Mouse (Mus musculus) thymus, postnatal 10 days (tissue): ENCODE data around the gene Gm20458.

Experiments used
- DNase-seq, 2 experiments: peaks; one replicate each; pipeline ENCODE4 v3.0.0; 2021; ENCODE audit warnings: low spot score in 2 of 2

Gene Gm20458

DNA sequence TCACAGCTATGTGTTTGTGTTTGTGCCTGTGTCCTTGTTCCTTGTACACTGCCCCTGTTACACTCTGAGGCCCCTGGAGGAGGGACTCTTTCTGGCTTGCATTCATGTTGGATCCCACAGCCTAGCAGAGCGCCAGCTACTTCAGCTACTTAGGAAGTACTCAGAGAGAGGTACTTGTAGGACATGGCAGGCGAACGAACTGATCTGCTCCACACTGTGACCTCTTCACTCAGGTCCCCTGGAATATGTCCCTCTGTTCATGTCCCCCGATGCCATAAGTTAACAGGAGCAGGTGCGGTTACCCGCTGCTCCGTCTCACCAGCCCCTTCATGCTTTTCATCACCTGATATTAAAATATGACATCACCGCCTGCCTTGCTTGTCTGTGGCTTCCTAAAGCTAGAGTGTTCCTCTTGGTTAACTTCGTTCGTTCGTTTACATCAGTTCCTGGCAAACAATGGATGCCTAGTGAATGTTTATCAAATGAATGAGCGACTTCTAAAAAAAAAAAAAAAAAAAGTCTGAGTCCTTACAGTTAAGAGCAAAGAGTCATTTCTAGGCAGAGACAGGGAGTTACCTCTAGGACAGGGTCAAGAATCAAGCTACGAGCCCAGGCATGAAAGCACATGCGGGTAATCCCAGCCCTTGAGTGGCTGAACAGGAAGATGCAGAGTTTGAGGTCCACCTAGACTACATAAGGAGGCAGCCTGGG lies 7.6 kb upstream of the Gm20458 start:
- no peak for DNase-seq

DNA sequence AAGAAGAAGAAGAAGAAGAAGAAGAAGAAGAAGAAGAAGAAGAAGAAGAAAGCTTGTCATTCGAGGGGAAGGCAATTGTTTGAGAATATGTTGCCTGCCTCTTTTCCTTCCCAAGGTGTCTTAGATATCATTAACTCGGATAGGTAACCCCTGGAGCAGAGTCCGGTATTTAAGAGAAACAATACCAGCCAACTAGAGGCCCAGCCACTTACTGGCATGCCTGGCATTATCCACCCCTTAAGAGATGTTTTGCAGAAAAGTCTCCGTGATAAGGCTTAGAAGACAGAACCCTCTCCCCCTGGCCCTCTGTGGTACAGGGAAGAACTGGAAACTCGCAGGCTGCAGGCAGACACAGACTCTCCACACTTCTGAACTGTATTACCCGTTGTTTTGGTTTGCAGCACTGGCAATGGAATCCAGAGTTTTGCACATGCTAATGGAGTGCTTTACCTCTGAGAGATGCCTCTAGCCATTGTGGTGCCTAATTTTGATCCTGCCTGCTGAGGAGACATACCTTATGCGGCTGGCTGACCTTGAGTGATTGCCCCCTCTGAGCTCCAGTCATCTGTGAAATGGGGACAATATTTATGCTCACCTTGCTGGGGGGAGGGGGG lies 6.8 kb upstream of the Gm20458 start:
- DNase-seq, result no peak

DNA sequence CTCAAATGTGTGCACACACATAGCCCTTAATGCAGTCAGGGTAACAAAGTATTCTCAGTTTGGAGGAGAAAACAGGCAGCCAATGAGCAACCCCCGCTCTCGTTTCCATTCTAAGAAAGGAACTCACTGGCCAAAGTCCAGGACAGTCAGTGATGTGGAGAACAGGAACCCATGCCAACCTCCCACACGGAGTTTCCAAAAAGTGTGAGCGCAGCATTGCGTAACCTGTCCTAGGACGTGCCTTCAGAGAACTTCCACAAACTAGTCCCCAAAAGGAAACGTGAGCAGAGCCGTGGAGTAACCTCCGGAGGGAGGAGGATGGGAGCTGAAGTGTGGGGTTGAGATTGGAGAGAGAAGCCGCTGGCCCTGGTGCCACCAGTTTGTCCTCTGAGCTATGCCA lies 5.9 kb upstream of the Gm20458 start:
- no peak for DNase-seq

GRCm38 (mm10) chr2:164455421-164456190 lies 5.2 kb upstream of the Gm20458 start:
- no peak for DNase-seq

DNA sequence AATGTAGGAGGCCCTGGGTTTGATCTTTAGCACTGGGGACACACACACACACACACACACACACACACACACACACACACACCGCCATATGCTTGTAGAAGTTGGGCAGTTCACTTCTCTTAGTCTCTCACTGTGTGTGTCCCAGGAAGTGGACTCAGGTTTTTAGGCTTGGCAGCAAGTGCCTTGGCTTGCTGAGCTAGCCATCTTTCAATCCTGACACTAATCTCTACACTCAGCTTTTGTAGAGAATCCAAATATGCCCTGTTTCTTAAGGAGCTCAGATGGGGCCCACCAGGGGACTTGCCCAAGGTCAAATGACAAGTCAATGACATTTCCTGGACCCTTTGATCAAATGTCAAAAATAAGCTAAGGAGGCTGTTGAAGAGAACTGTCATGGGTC lies 4.4 kb upstream of the Gm20458 start:
- no peak for DNase-seq

DNA sequence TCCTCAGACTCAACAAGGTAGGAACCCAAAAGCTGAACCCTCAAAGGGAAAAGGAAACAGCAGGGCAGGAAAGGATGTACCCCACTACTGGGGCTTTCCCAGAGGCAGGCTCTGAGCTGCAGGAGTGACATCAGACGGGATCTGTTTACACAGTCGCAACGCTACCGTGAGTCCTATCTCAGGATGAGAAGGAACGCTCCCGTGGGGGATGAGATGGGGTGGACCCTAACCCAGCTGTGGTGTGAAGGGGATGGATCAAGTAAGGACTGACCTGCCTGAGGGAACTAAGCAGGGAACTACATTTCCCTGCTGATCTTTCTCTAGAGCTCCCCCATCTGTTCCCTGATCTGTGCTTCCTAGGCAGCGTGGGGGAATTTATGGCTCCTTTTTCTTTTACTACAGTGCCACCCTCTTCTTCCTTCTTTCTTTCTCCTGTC lies 3.9 kb upstream of the Gm20458 start, which contains the start of gene Sys1:
Sys1 (plus strand) TSS at position 101 of the 437 bp plus-strand sequence.
- no peak for DNase-seq

- DNase-seq, result no peak
Observed at GRCm38 (mm10) chr2:164457942-164458341, 2.8 kb upstream of the Gm20458 start.

- DNase-seq, result no peak
Observed at GRCm38 (mm10) chr2:164458535-164458934, 2.2 kb upstream of the Gm20458 start.

DNA sequence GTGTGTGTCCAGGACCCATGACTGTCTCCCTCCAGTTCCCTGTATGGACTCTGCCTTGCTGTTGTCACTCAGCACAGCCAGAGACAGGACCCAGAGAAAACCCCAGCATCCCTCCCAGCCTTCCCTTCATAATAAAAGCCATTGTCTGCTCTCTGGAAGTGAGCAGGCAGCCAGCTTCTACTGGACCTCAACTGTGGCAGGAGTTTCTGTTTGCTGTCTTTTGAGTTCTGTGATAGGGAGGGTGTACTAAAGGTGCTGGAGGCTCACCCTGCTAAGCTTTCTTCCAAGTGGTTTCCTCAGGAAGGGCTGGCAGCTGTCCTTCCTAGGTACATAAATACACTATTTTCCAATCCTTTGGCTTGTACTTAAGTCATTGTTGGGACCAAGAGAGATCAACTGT lies 4.4 kb downstream of the Gm20458 start:
- no peak for DNase-seq

DNA sequence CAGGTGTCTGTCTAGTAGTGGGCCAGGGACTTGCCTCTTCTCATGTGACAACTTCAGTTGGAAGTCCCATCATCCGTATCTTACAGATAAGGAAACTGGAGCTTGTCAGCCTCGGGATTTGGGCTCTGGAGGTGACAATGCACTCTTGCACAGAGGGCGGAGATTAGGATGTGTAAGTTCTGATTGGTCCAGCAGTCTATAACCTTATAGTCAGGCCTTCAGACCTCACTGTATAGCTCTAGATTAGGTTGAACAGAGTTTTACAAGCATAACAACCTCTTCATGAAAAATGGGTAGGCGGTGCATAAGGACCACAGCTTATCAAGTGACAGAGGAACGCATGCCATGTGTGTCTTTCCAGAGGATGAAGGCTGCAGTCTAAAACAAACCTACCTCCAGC lies 6.0 kb downstream of the Gm20458 start:
- DNase-seq, result no peak

DNA sequence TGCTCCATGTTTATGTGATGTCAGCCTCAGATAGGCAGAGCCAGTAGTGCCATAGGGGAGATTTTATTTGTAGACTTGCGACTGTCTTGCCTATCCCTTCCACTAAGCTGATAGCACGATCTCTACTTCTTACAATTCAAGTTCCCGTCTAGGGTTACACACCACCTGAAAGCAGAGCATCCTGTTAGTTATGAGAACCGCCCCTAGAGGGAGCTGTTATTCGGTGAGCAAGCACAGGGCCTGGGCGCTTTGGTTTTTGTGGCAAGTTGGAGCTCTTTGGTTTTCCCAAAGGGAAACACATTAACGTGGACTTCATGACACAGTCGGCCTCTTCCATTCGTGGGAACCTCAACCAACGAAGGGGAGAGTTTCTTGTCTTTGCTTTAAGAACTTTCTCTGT lies 9.5 kb downstream of the Gm20458 start:
- DNase-seq, result peak; percentile 21 to 66

DNA sequence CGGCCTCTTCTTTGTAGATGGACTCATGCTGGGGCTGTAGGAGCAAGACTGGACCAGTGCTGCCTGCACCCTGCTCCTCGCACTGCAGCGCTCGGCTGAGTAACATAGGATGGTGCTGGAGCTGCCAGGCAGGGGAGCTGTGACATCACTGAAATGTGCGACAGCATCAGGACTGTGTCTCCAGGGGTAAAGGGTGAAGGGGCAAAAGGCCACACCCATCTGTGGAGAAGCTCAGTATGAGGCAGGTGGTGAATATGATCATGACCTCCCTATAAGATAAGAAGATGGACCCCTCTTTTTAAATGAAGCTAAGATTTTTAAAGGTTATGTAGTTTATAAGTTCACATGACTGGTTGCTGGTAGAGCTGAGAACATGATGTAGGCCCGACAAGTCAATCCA lies 12.9 kb downstream of the Gm20458 start, which contains the start of gene Trp53tg5:
Trp53tg5 (minus strand) TSS at position 101 of the 400 bp plus-strand sequence.
- DNase-seq, result no peak

DNA sequence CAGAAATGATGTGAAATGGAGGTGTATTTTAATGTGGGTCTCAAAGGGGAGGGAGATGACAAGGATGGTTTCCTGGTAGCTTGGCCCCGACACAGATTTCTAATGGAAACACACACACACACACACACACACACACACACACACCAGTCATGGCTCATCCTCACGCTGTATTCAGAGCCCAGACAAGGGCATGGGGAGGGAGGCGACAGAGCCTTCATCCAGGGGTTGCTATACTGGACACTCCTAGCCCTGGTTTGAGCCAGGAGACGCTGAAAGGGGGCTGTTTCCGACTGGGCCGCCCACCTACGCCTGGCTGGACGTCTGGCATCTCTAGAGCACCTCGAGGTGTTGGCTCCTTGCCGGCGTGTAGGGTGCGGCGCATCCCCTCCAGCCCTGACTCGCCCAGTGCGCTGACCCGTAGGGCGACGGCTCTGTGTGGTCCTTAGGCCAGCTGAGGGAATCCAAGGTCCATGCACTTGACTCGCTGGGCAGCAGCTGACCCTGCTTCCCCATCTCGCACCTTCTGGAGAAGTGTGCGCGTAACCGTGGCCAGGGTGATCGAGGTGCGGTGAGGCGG lies 25.0 kb downstream of the Gm20458 start, which contains the start of gene Dbndd2:
Dbndd2 (plus strand) TSS at position 426 of the 577 bp plus-strand sequence.
- DNase-seq, result no peak

DNA sequence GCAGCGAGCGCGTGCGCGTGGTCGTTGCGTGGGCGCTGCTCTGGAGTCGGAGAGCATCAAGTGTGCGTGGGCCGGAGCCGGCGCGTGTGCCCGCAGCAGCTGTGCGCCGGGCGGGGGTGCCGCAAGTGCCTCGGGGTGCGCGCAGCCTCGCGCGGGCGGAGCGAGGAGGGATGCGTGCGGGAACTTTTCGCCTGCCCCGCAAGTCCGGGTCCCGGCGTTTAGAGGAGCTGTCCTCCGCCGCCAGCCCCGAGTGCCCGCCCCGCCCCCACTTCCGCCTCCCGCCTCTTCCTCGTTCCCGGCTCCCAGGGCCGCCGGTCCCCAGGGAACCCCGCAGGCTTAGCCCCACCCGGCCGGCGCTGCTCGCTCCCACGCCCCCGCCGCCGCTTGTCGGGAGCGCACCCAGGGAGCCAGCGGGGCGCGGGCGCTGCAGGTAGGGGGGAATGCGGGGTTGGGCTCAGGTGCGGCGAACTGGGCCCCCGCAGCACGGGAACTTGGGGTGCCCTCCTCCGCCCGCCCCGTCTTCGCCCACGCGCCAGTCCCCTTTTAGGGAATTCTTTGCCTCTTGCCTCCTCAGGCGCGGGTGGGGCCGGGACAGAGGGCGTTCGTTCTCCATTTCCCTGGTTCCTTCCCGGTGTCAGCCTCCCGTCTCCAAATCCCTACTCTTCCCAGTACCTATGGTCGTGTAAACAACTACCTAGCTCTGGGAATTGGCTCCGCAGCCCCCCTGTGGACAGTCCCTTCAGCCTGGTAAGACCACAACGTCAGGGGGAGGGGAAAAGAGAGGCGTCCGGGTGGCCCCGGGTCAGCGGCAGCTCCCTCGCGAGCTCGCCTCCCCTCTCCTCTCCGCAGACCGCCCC lies 25.7 kb downstream of the Gm20458 start:
- no peak for DNase-seq

DNA sequence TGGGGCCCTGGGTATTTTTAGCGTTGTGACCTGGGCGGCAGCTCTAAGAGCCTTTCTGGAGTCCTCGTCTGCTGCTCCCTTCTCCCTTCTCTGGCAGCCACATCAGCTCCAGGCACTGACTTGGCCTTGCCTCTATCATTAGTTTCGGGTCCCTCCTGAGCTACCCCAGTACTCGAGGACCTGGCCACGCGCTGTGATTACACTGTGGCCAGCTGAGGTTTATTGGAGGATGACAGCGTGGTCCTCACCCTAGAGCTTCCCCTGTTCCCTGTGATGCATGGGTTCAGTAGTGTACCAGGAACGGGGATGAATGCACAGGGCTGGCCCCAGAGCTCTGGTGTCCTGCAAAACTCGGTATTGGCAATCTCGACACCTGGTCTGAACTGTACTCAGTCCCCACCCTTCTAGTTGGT lies 26.4 kb downstream of the Gm20458 start:
- DNase-seq, result no peak

- DNase-seq, result no peak
Observed at GRCm38 (mm10) chr2:164487812-164488211, 27.0 kb downstream of the Gm20458 start.

DNA sequence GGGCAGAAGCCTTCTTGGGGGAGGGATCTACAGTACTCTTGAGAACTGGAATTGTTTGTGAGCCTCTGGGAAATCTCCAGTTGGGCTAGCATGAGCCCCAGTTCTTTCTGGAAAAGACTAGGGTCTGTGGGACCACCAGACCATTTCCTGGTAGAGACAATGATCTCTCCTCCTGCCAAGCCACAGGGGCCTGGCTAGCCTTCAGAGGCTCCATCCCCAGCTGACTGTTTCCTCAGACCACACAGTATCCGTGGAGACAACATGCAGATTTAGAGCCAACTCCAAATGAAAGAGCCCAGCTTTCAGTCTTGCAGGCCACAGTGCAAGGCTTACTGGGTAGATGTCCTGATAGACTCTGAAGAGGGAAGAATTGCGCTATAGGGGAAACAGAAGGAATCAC lies 33.4 kb downstream of the Gm20458 start:
- DNase-seq, result no peak

- DNase-seq, result no peak
Observed at GRCm38 (mm10) chr2:164496331-164496730, 35.6 kb downstream of the Gm20458 start.

GRCm38 (mm10) chr2:164496847-164497690 lies 36.3 kb downstream of the Gm20458 start, which contains the start of gene Pigt:
Pigt (plus strand) TSS chr2:164497520.
- peak; percentile 78 to 82 for DNase-seq

DNA sequence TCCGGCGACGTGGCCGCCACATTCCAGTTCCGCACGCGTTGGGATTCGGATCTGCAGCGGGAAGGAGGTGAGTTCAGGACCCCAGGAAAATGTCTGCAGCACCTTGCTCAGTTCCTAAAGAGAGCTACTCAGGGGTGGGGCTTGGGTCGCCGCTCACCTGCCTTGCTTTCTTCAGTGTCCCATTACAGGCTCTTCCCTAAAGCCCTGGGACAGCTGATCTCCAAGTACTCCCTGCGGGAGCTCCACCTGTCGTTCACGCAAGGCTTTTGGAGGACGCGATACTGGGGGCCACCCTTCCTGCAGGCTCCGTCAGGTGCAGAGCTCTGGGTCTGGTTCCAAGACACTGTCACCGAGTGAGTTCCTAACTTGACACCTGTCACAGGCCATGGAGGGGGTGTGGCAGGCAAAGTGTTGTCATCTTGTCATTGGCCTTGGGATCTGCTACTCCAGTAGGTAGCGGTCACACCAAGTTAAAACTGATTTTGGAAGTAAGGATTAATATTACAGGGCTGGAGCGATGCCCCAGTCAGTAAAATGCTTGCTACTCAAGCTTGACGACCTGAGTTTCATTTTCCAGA lies 37.0 kb downstream of the Gm20458 start:
- peak; percentile 17 to 20 for DNase-seq
